Mouse (Mus musculus) heart, embryonic 16.5 days (tissue): ENCODE results near the gene Snx12. TPM values are rescaled to one million over a fixed set of nuclear protein-coding genes. Genes with fewer than 3 reads are reported as not detected.
A peak's percentile ranks its signal among the peaks of the same experiment; 100 is the strongest.
"Not testable (repeated sequence)": the region's sequence is repeated elsewhere in the genome, so short reads cannot be mapped to it uniquely, and the experiment has no call there.

Source experiments
- ATAC-seq: fragments of 200-750 bp; cut with Nextera tagmentation; replicated peaks from 2 replicates; pipeline ENCODE4 v1.8.0; 2017; ENCODE audit warnings: moderate number of reproducible peaks; ENCODE audit not compliant: insufficient read depth, low FRiP score; ENCODE audit errors: extremely low read depth
- H3K27ac ChIP-seq: fragments of 300-500 bp; sonication (generic); 2 replicates; pipeline ENCODE4 v1.5.1; 2014; ENCODE audit warnings: mild to moderate bottlenecking, low read length, control low read depth, moderate library complexity
- H3K27me3 ChIP-seq: fragments of 300-500 bp; sonication (generic); 2 replicates; pipeline ENCODE4 v1.6.1; 2014; ENCODE audit warnings: low read length, mixed read lengths; ENCODE audit not compliant: control insufficient read depth, insufficient read depth
- H3K36me3 ChIP-seq: fragments of 300-500 bp; sonication (generic); 2 replicates; pipeline ENCODE4 v1.6.1; 2014; ENCODE audit not compliant: control insufficient read depth, insufficient read depth
- H3K4me1 ChIP-seq: fragments of 300-500 bp; sonication (generic); 2 replicates; pipeline ENCODE4 v1.6.1; 2014; ENCODE audit warnings: low read length, mixed read lengths; ENCODE audit not compliant: control insufficient read depth, insufficient read depth
- H3K4me2 ChIP-seq: fragments of 300-500 bp; sonication (generic); 2 replicates; pipeline ENCODE4 v1.6.1; 2014; ENCODE audit warnings: low read depth, mild to moderate bottlenecking, control low read depth, low read length
- H3K4me3 ChIP-seq: fragments of 300-500 bp; sonication (generic); 2 replicates; pipeline ENCODE4 v1.5.1; 2014; ENCODE audit warnings: mild to moderate bottlenecking, control low read depth, low read length
- H3K9ac ChIP-seq: fragments of 300-500 bp; sonication (generic); 2 replicates; pipeline ENCODE4 v1.6.1; 2014; ENCODE audit warnings: low read length, control low read depth
- H3K9me3 ChIP-seq: fragments of 300-500 bp; sonication (generic); replicated peaks from 2 replicates; pipeline ENCODE4 v1.6.1; 2016; ENCODE audit warnings: low read length; ENCODE audit not compliant: control insufficient read depth
- WGBS: fragments of 180-500 bp; shearing (Covaris S2); extraction: QIAGEN DNeasy Blood & Tissue Kit; methylation state at CpG from one replicate; pipeline ENCODE4 v1.1.7; 2014; 5-methylcytosine and 5-hydroxymethylcytosine counted together
- polyA plus RNA-seq: library from polyadenylated mRNA; unstranded; fragments of >200 nt; fragmentation: Nextera tagmentation; extraction: Ambion mirVana; gene quantifications from 2 replicates; pipeline ENCODE4 v1.2.1, GENCODE M21; 2015

Gene Snx12
- polyA plus RNA-seq, 1 experiment from 2014 or later: 47.8 TPM

DNA sequence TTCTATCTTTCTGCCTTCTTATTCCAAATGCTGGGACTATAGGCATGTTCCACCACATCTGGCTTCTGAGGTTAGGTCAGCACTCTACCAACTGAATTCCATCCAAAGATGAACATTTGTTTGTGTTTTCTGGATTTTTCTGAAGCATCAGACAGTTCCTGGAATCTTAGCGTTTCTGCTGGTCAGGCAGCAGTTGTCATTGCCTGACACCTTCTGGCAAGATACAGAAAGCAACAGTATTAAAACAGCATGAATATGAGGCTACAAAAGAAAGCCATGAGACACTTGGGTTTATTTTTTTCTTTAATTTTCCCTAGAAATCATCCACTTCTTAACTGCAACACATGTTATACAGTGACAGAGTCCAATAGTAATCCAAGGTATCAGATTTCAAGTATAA, 101.8 kb downstream of the Snx12 start:
- Histone ChIP-seq H3K4me2 (no peak overlapping the region), H3K9me3 (no peaks in the 10 kb centered on the region), H3K9ac (no peak overlapping the region), H3K4me1 (no peaks in the 10 kb centered on the region), H3K27me3 (no peaks in the 10 kb centered on the region), H3K4me3 (no peak overlapping the region), H3K36me3 (no peaks in the 10 kb centered on the region), H3K27ac (no peak overlapping the region)
- ATAC-seq: no peak
- 44% methylated on average over 1 of the region's 1 CpGs for WGBS

DNA sequence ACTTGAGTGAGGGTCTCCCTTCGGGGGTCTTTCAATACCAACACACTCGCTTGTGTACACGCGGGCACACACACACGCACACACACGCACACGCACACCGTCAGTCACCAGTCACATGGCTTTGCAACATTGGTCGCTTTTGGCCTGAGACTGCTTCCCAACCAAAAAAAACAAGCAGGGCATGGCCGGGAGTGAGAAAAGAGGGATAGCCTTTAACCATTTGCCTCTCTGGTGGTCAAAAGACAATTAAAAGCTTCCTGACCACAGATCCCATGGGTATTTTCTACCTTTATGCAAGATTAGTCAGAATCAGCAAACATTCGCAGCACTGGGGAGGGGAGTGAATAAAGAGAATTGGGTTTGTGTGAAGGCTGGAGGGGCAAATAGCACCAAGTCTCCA, 136.4 kb downstream of the Snx12 start, which contains the start of gene Slc7a3:
TSS of gene Slc7a3 (minus strand) at position 101 of the 400 bp plus-strand sequence.
- H3K36me3 ChIP-seq: no peaks in the 10 kb centered on the region
- no peaks in the 10 kb centered on the region for H3K9me3 ChIP-seq
- H3K4me3 ChIP-seq: peak within 1 kb of the TSS; percentile 46
- H3K27me3 ChIP-seq: peaks cover 5% of the 10 kb centered on the region; the same call in 1 of the 2 replicates
- H3K9ac ChIP-seq: no peak within 1 kb of the TSS; the same call in 1 of the 2 replicates
- H3K4me1 ChIP-seq: no peaks in the 10 kb centered on the region
- WGBS: 28% methylated on average over 11 of the region's 11 CpGs
- H3K4me2 ChIP-seq: peak within 1 kb of the TSS; percentile 67
- ATAC-seq: no peak
- no peak within 1 kb of the TSS for H3K27ac ChIP-seq

DNA sequence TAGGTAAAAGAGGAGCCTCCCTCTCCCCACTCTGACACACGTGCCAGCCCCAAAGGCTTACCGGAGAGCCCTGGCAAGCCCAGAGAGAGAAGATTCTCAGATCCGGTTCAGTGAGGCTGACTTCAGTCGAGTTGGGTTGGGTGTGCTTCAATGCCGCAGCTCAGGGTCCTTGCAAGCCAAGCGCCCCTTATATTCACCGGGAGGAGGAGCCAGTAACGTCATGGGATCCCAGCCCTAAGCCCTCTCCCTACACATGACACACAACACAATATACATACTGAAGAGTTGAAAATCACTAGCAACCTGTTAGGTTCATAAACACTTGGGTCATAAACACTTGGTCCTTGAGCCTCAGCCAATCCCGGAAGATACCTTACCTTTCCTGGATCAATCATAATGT, 137.2 kb downstream of the Snx12 start:
- not testable (repeated sequence) for H3K27me3 ChIP-seq, H3K9me3 ChIP-seq, ATAC-seq, H3K27ac ChIP-seq, H3K4me1 ChIP-seq, H3K9ac ChIP-seq, H3K36me3 ChIP-seq
- WGBS: 17% methylated on average over 5 of the region's 9 CpGs
- H3K4me2 ChIP-seq: peak overlapping the region; percentile 67
- peak overlapping the region; percentile 46 for H3K4me3 ChIP-seq

DNA sequence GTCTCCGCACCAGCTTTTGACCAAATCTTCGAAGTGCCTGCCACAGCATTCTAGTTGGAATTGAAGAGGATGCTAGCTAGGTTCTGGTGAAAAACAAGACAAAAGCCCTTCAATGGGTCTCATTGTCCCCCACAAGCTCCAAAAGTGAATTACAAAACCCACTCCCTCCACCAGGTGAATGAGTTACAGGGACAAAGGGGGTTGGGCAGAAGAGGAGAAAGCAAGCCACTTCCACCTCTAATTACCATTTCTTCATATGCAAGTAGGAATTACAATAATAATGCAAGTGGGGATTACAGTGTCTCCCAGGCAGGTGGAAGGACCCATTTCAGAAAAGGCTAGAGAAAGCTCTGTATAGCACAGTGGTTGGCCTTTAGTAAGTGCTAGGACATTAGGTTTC, 138.2 kb downstream of the Snx12 start:
- WGBS: 71% methylated on average over 2 of the region's 2 CpGs
- Histone ChIP-seq H3K36me3 (no peaks in the 10 kb centered on the region), H3K9me3 (no peaks in the 10 kb centered on the region), H3K27ac (no peak overlapping the region), H3K9ac (no peak overlapping the region), H3K27me3 (peaks cover 5% of the 10 kb centered on the region; the same call in 1 of the 2 replicates), H3K4me2 (no peak overlapping the region), H3K4me3 (no peak overlapping the region), H3K4me1 (no peaks in the 10 kb centered on the region)
- no peak for ATAC-seq

DNA sequence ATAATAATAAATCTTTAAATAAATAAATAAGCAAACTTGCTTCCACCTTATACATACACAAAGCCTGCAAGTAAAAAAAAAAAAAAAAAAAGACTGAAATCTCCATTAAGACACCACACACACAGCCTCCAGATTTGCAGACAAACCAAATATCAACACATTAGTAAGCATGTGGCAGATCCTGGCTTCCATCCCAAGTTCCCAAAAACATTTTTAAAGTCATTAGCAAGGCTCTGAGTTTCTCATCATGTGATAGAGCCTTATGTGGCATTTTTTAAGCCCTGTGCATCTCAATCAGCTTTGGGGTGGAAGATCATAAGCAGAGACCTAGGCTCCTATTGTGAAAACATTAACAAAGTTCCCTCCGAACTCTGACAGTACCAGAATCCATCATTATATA, 157.1 kb downstream of the Snx12 start:
- Histone ChIP-seq H3K4me2 (no peak overlapping the region), H3K27me3 (no peaks in the 10 kb centered on the region), H3K9me3 (no peaks in the 10 kb centered on the region), H3K9ac (no peak overlapping the region), H3K4me3 (no peak overlapping the region), H3K36me3 (no peaks in the 10 kb centered on the region), H3K27ac (no peak overlapping the region), H3K4me1 (no peaks in the 10 kb centered on the region)
- no peak for ATAC-seq
- 75% methylated on average over 1 of the region's 1 CpGs for WGBS

DNA sequence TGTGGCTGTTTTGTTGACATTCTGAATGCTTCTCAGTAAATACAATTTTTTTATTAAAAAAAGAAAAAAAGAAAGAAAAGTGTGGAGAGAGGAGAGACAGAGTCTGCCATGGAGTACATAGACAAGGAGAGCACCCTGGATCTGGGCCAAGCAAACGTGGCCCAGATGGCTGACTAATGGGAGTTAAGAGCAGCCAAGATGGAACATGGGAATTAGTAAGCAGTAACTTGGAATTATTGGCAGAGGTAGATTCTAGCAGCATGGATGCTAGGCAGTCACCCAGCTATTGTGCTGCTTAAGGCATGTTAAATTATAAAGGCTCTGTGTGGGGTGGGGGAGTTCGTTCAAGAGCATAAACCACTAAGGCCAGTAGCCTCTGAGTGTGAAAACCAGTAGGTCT, 158.9 kb downstream of the Snx12 start:
- Histone ChIP-seq H3K27ac (no peak overlapping the region), H3K9ac (no peak overlapping the region), H3K4me1 (no peaks in the 10 kb centered on the region), H3K9me3 (no peaks in the 10 kb centered on the region; the same call in 1 of the 2 replicates), H3K4me2 (no peak overlapping the region), H3K4me3 (no peak overlapping the region), H3K27me3 (no peaks in the 10 kb centered on the region), H3K36me3 (no peaks in the 10 kb centered on the region)
- ATAC-seq: no peak
- WGBS: 44% methylated on average over 2 of the region's 2 CpGs

DNA sequence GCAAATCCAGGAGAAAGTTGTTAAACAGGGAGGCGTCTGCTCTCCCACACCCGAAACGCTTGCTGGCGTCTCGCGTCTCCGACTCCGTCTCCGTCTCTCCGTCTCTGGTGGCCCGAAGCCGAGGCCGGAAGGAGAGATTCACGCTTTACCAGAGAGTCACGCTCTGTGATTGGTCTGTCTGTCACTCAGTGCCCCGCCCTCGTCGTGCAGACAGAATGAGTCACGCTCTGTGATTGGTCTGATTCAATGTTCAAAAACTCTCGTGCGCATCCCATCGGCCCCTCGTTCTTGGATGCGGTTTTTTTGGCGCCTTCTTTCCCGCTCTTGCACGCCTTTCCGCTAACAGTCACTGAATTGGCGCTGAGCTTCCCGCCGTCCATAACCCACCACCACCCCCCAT, 162.8 kb downstream of the Snx12 start, which contains the start of gene Tex11:
TSS of gene Tex11 (minus strand) at position 127 of the 400 bp plus-strand sequence.
- Histone ChIP-seq H3K9ac (no peak within 1 kb of the TSS), H3K27ac (no peak within 1 kb of the TSS), H3K4me1 (no peaks in the 10 kb centered on the region), H3K4me2 (no peak within 1 kb of the TSS), H3K4me3 (no peak within 1 kb of the TSS), H3K9me3 (no peaks in the 10 kb centered on the region; the same call in 1 of the 2 replicates), H3K36me3 (no peaks in the 10 kb centered on the region), H3K27me3 (no peaks in the 10 kb centered on the region)
- ATAC-seq: no peak
- WGBS: 85% methylated on average over 31 of the region's 31 CpGs

Other genes with a start within 250 kb of the Snx12 start
- 0.32 and 0.35 TPM in 2 replicates for gene Tex11, start 162.9 kb downstream of the Snx12 start, polyA plus RNA-seq
- 0.64 and 0.69 TPM in 2 replicates for gene Slc7a3, start 136.5 kb downstream of the Snx12 start, polyA plus RNA-seq
- 1.7 TPM in 2 replicates for gene Foxo4, start 32.0 kb upstream of the Snx12 start, polyA plus RNA-seq
- gene Gm614, start 41.4 kb upstream of the Snx12 start, polyA plus RNA-seq: 0.33 TPM in 1 of 2 replicates, not detected in the other
- 28.9 and 43.8 TPM in 2 replicates for gene Il2rg, start 45.7 kb upstream of the Snx12 start, polyA plus RNA-seq
- not detected in 2 replicates for gene Gm20489, start 46.5 kb upstream of the Snx12 start, polyA plus RNA-seq
- gene Med12, start 51.5 kb upstream of the Snx12 start, polyA plus RNA-seq: 18.9 and 25.2 TPM in 2 replicates
- gene Nlgn3, start 76.6 kb upstream of the Snx12 start, polyA plus RNA-seq: 1.9 and 2.0 TPM in 2 replicates
- gene Gjb1, start 153.8 kb upstream of the Snx12 start, polyA plus RNA-seq: 0.10 and 0.60 TPM in 2 replicates
- gene Zmym3, start 198.3 kb upstream of the Snx12 start, polyA plus RNA-seq: 23.5 and 25.6 TPM in 2 replicates
- gene Nono, start 206.8 kb upstream of the Snx12 start, polyA plus RNA-seq: 237 and 264 TPM in 2 replicates
- 105 and 106 TPM in 2 replicates for gene Itgb1bp2, start 226.5 kb upstream of the Snx12 start, polyA plus RNA-seq